8 mouse cellular contexts compared by ENCODE assay signal in genomic region chr1:134098726-134099515, GRCm38 (mm10). TPM values are rescaled to one million over a fixed set of nuclear protein-coding genes. Genes with fewer than 3 reads are reported as not detected.
DNase-seq lines count a peak whose midpoint lies in the region; ATAC-seq and TF ChIP-seq lines count a peak whose summit lies in the region.

No protein-coding gene starts in this region.

- DNase-seq in G1E (ENCODE audit: low spot score), result peak; percentile 96
- peak; percentile 67 for DNase-seq in c-Kit-positive CD71-negative TER-119-negative erythroid progenitor cells, embryonic 14.5 days (ENCODE audit: low read depth)
- DNase-seq in heart, postnatal 25 days (ENCODE audit: low spot score), result peak; percentile 94
- peak; percentile 78 for DNase-seq in layer of hippocampus, adult 11-12 months (ENCODE audit: low spot score)
- peak; percentile 82 for DNase-seq in lung, adult 2 months
- DNase-seq in thymus, postnatal 14 days, result peak; percentile 51

- H3K9ac ChIP-seq in forebrain, embryonic 13.5 days, result peak overlapping the region; percentile 57
- H3K9ac ChIP-seq in neural tube, embryonic 15.5 days (replicated peaks), result peak overlapping the region; percentile 47

- H3K36me3 ChIP-seq in G1E (replicated peaks), result no peaks in the 10 kb centered on the region
- H3K36me3 ChIP-seq in forebrain, embryonic 13.5 days (ENCODE audit: poor library complexity, severe bottlenecking), result no peaks in the 10 kb centered on the region
- no peaks in the 10 kb centered on the region for H3K36me3 ChIP-seq in neural tube, embryonic 15.5 days

- peak overlapping the region; percentile 69 for H3K4me3 ChIP-seq in G1E (ENCODE audit: low read depth, low read length)
- peak overlapping the region; percentile 36 for H3K4me3 ChIP-seq in forebrain, embryonic 13.5 days
- peak overlapping the region; percentile 58 for H3K4me3 ChIP-seq in lung, adult 2 months (replicated peaks; ENCODE audit: extremely low read depth, low read depth, low read length)
- peak overlapping the region; percentile 43 for H3K4me3 ChIP-seq in neural tube, embryonic 15.5 days (replicated peaks)

- peaks cover 69% of the 10 kb centered on the region for H3K4me1 ChIP-seq in G1E (ENCODE audit: insufficient read depth, low read depth, low read length)
- H3K4me1 ChIP-seq in forebrain, embryonic 13.5 days, result peaks cover 63% of the 10 kb centered on the region
- H3K4me1 ChIP-seq in lung, adult 2 months (ENCODE audit: control insufficient read depth, insufficient read depth, low read length), result peaks cover 40% of the 10 kb centered on the region
- H3K4me1 ChIP-seq in neural tube, embryonic 15.5 days, result peaks cover 43% of the 10 kb centered on the region

- WGBS in forebrain, embryonic 13.5 days, result 10% methylated on average over 17 of the region's 17 CpGs
- 2% methylated on average over 17 of the region's 17 CpGs for WGBS in lung, adult 2 months
- 11% methylated on average over 17 of the region's 17 CpGs for WGBS in neural tube, embryonic 15.5 days

- H3K4me2 ChIP-seq in forebrain, embryonic 13.5 days, result peak overlapping the region; percentile 69
- H3K4me2 ChIP-seq in neural tube, embryonic 15.5 days, result peak overlapping the region; percentile 76

- peaks cover 33% of the 10 kb centered on the region for H3K27me3 ChIP-seq in G1E (ENCODE audit: insufficient read depth, low read length)
- no peaks in the 10 kb centered on the region for H3K27me3 ChIP-seq in forebrain, embryonic 13.5 days
- H3K27me3 ChIP-seq in neural tube, embryonic 15.5 days (replicated peaks), result no peaks in the 10 kb centered on the region

- peak; percentile 94 for ATAC-seq in G1E (ENCODE audit: extremely low read depth, insufficient number of reproducible peaks, low FRiP score, poor library complexity, severe bottlenecking)
- ATAC-seq in forebrain, embryonic 13.5 days, result peak; percentile 58
- ATAC-seq in neural tube, embryonic 15.5 days (ENCODE audit: low FRiP score), result peak; percentile 76

- TF ChIP-seq CTCF in G1E (IDR thresholded peaks at IDR 0.05; ENCODE audit: low read depth, low read length), result no peak
- no peak for TF ChIP-seq CTCF in lung, adult 2 months (IDR thresholded peaks at IDR 0.05; ENCODE audit: insufficient read depth, low read length)

- intact Hi-C loops in heart, postnatal 25 days (cut with DNase I), result loop anchor here (2.0 kb wide), 1 partner anchor 20 kb away; the partner anchor contains the start of gene Btg2

- H3K27ac ChIP-seq in forebrain, embryonic 13.5 days, result peak overlapping the region; percentile 97
- H3K27ac ChIP-seq in neural tube, embryonic 15.5 days (replicated peaks), result peak overlapping the region; percentile 78

- H3K9me3 ChIP-seq in G1E (replicated peaks), result no peaks in the 10 kb centered on the region
- no peaks in the 10 kb centered on the region for H3K9me3 ChIP-seq in forebrain, embryonic 13.5 days (replicated peaks)
- no peaks in the 10 kb centered on the region for H3K9me3 ChIP-seq in neural tube, embryonic 15.5 days (replicated peaks)

- peak; percentile 98; the same call in 1 of the 2 replicates for TF ChIP-seq POLR2A in lung, adult 2 months (IDR thresholded peaks at IDR 0.05; ENCODE audit: borderline replicate concordance, extremely low read depth, low read depth, low read length)

RNA-seq across cellular contexts. Expression of gene Chit1, which starts 12.1 kb away (rescaled TPM):
- total RNA-seq in G1E (2014; fragmentation: Nextera tagmentation), result not detected in 2 replicates
- total RNA-seq in G1E (2017), result not detected in 2 replicates
- not detected in 2 replicates for polyA plus RNA-seq in G1E (2012)
- polyA plus RNA-seq in forebrain, embryonic 13.5 days (2015; fragmentation: Nextera tagmentation; extraction: Ambion mirVana), result 0.17 TPM in 1 of 2 replicates, not detected in the other
- not detected for total RNA-seq in heart, postnatal 25 days (2021)
- polyA plus RNA-seq in lung, adult 2 months (2012; rRNA removed), result 14.1 TPM in 1 of 2 replicates, not detected in the other
- polyA plus RNA-seq in neural tube, embryonic 15.5 days (2015; fragmentation: Nextera tagmentation; extraction: Ambion mirVana), result 0.87 and 0.89 TPM in 2 replicates

RNA-seq across cellular contexts. Expression of gene Btg2, which starts 20.0 kb away (rescaled TPM):
- total RNA-seq in G1E (2014; fragmentation: Nextera tagmentation) (14.3 and 25.7 TPM in 2 replicates), G1E (2017) (12.3 and 13.5 TPM in 2 replicates)
- polyA plus RNA-seq in G1E (2012), result 2.3 and 4.6 TPM in 2 replicates
- 122 and 129 TPM in 2 replicates for polyA plus RNA-seq in forebrain, embryonic 13.5 days (2015; fragmentation: Nextera tagmentation; extraction: Ambion mirVana)
- total RNA-seq in heart, postnatal 25 days (2021), result 10 to 100 TPM; 25.7 to 29.2 TPM
- 75.9 and 109 TPM in 2 replicates for polyA plus RNA-seq in lung, adult 2 months (2012; rRNA removed)
- 20.6 and 29.3 TPM in 2 replicates for polyA plus RNA-seq in neural tube, embryonic 15.5 days (2015; fragmentation: Nextera tagmentation; extraction: Ambion mirVana)

Comparison
In these comparisons a context has a peak if more than half of its experiments do, and no peak if none do; other contexts are left out.
1. Peak in every context shown above with its lines: DNase-seq, ATAC-seq, H3K4me3 ChIP-seq and H3K27ac ChIP-seq.